Mouse (Mus musculus) neural tube, embryonic 11.5 days (tissue): ENCODE data around the gene 2310030G06Rik. TPM values are rescaled to one million over a fixed set of nuclear protein-coding genes. Genes with fewer than 3 reads are reported as not detected.
A peak's percentile ranks its signal among the peaks of the same experiment; 100 is the strongest.

ENCODE experiments used
- ATAC-seq: fragments of 200-750 bp; cut with Nextera tagmentation; 2 replicates; pipeline ENCODE4 v1.8.0; 2017; ENCODE audit warnings: moderate number of reproducible peaks, mild to moderate bottlenecking, moderate TSS enrichment, moderate library complexity; ENCODE audit not compliant: insufficient read depth, low FRiP score, low TSS enrichment
- DNase-seq: peaks from one replicate; pipeline ENCODE4 v3.0.0-alpha.2; 2015; ENCODE audit warnings: low spot score
- H3K27ac ChIP-seq: fragments of 300-500 bp; sonication (generic); 2 replicates; pipeline ENCODE4 v1.5.1; 2014; ENCODE audit warnings: low read depth, mild to moderate bottlenecking, low read length
- H3K27me3 ChIP-seq: fragments of 300-500 bp; sonication (generic); 2 replicates; pipeline ENCODE4 v1.6.1; 2014; ENCODE audit warnings: mild to moderate bottlenecking, low read length, mixed read lengths; ENCODE audit not compliant: control insufficient read depth, insufficient read depth
- H3K36me3 ChIP-seq: fragments of 300-500 bp; sonication (generic); 2 replicates; pipeline ENCODE4 v1.6.1; 2014; ENCODE audit warnings: mild to moderate bottlenecking, low read length, moderate library complexity, mixed read lengths; ENCODE audit not compliant: control insufficient read depth, insufficient read depth
- H3K4me1 ChIP-seq: fragments of 300-500 bp; sonication (generic); 2 replicates; pipeline ENCODE4 v1.6.1; 2014; ENCODE audit warnings: low read length, mixed read lengths; ENCODE audit not compliant: control insufficient read depth, insufficient read depth
- H3K4me2 ChIP-seq: fragments of 300-500 bp; sonication (generic); 2 replicates; pipeline ENCODE4 v1.6.1; 2014; ENCODE audit warnings: low read depth, mild to moderate bottlenecking, moderate library complexity
- H3K4me3 ChIP-seq: fragments of 300-500 bp; sonication (generic); 2 replicates; pipeline ENCODE4 v1.5.1; 2014; ENCODE audit warnings: low read depth, low read length
- H3K9ac ChIP-seq: fragments of 300-500 bp; sonication (generic); 2 replicates; pipeline ENCODE4 v1.6.1; 2014; ENCODE audit warnings: mild to moderate bottlenecking, low read length
- H3K9me3 ChIP-seq: fragments of 300-500 bp; sonication (generic); 2 replicates; pipeline ENCODE4 v1.6.1; 2016; ENCODE audit warnings: low read length; ENCODE audit not compliant: control insufficient read depth
- WGBS: fragments of 180-500 bp; shearing (Covaris S2); extraction: QIAGEN DNeasy Blood & Tissue Kit; methylation state at CpG from one replicate; pipeline ENCODE4 v1.1.7; 2014; 5-methylcytosine and 5-hydroxymethylcytosine counted together
- polyA plus RNA-seq: library from polyadenylated mRNA; unstranded; fragments of >200 nt; fragmentation: Nextera tagmentation; extraction: Ambion mirVana; gene quantifications from 2 replicates; pipeline ENCODE4 v1.2.1, GENCODE M21; 2014

Gene 2310030G06Rik
- polyA plus RNA-seq, 1 experiment from 2014 or later: 1.1 TPM

GRCm38 (mm10) chr9:50698418-50699409, 47.6 kb downstream of the 2310030G06Rik start:
- H3K4me2 ChIP-seq: peak overlapping the region; percentile 100
- 0 out of 2 replicates have a peak, but pooled peaks cover 5% of the 10 kb centered on the region for H3K27me3 ChIP-seq
- peak overlapping the region; percentile 67 for H3K9ac ChIP-seq
- H3K4me1 ChIP-seq: peaks cover 21% of the 10 kb centered on the region
- H3K9me3 ChIP-seq: no peaks in the 10 kb centered on the region
- WGBS: under 1% methylated on average over 62 of the region's 70 CpGs
- ATAC-seq (peak; percentile 68), DNase-seq (peak; percentile 52)
- 0 out of 2 replicates have a peak overlapping the region, but pooled peaks have one; percentile 46 for H3K27ac ChIP-seq
- no peaks in the 10 kb centered on the region for H3K36me3 ChIP-seq
- H3K4me3 ChIP-seq: peak overlapping the region; percentile 56

DNA sequence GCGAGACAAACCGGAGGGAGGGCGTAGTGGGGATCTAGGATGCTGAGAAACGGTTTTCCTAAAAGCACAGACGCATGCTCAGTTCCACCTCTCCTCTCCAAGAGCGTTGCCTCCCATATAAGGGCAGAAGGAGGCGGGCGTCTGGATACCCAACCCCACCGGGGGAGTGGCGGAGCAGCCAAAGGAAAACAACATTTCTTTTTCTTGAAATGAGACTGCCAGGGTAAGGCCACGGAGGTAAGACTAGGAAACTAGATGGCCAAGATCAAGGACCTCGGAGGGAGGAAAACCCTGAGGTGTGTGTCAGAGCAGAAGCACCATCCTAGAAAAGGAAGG, 48.7 kb downstream of the 2310030G06Rik start:
- DNase-seq: peak; percentile 70
- Histone ChIP-seq H3K4me1 (peaks cover 31% of the 10 kb centered on the region), H3K4me2 (peak overlapping the region; percentile 100), H3K4me3 (peak overlapping the region; percentile 56), H3K9ac (peak overlapping the region; percentile 50), H3K9me3 (no peaks in the 10 kb centered on the region), H3K27ac (peak overlapping the region; percentile 29; the same call in 1 of the 2 replicates), H3K27me3 (0 out of 2 replicates have a peak, but pooled peaks cover 5% of the 10 kb centered on the region), H3K36me3 (no peaks in the 10 kb centered on the region)
- ATAC-seq: no peak
- WGBS: 2% methylated on average over 12 of the region's 12 CpGs

DNA sequence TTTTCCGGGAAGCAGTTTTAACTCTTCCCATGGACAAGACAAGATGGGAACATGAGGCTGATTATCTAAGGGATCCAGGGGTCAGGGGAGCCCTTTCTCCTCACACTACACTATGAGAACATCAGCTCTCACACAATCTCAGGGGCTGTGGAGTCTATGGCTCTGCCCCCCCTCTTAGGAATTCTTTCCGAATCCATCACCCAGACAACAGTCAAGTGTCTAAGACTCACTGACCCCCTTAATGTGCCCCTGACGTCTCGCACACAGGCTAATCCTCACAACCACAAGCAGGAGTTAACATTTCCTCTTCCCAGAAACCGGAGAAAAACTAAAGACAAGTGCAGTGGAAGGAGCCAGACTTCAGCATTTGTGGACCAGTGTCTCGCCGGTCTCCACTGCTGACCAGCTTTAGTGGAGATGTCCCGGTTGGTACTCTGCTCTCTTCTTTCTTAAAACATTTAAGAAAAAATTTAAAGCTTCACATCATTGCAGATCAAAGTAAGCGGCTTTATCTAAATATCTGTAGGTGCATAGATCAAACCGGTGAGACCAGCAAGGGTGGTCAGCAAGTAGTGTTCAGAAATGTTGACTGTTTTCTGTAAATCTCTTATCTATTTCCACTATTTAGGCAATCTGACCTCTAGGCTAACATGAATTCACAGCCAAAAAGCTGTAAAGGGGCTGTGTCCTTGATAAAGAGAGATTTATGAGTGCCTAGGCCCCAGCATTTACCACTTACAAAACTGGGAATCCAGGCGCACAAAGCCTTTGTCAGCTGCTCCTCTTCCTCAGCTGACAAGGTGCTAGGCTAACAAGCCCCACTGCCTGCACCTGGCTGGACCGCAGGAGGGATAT, 49.3 kb downstream of the 2310030G06Rik start:
- no peaks in the 10 kb centered on the region for H3K9me3 ChIP-seq
- 0 out of 2 replicates have a peak, but pooled peaks cover 5% of the 10 kb centered on the region for H3K27me3 ChIP-seq
- H3K9ac ChIP-seq: peak overlapping the region; percentile 50
- WGBS: 48% methylated on average over 12 of the region's 12 CpGs
- H3K27ac ChIP-seq: peak overlapping the region; percentile 29; the same call in 1 of the 2 replicates
- peaks cover 31% of the 10 kb centered on the region for H3K4me1 ChIP-seq
- peak; percentile 41 for DNase-seq
- peak overlapping the region; percentile 56 for H3K4me3 ChIP-seq
- H3K4me2 ChIP-seq: peak overlapping the region; percentile 100
- H3K36me3 ChIP-seq: no peaks in the 10 kb centered on the region
- no peak for ATAC-seq

GRCm38 (mm10) chr9:50695153-50695552, 51.2 kb downstream of the 2310030G06Rik start:
- 85% methylated on average over 6 of the region's 6 CpGs for WGBS
- ATAC-seq: no peak
- H3K27me3 ChIP-seq: no peaks in the 10 kb centered on the region

GRCm38 (mm10) chr9:50693631-50694030, 52.7 kb downstream of the 2310030G06Rik start:
- Histone ChIP-seq H3K27me3 (no peaks in the 10 kb centered on the region), H3K9me3 (no peaks in the 10 kb centered on the region), H3K9ac (no peak overlapping the region), H3K36me3 (no peaks in the 10 kb centered on the region), H3K27ac (peak overlapping the region; percentile 14; the same call in 1 of the 2 replicates), H3K4me1 (peaks cover 31% of the 10 kb centered on the region), H3K4me2 (no peak overlapping the region), H3K4me3 (no peak overlapping the region)
- WGBS: 22% methylated on average over 10 of the region's 10 CpGs
- DNase-seq (peak; percentile 58), ATAC-seq (no peak)

More at GRCm38 (mm10) chr9:50695153-50695552, 51.2 kb downstream of the 2310030G06Rik start:
- H3K4me1 ChIP-seq: peaks cover 31% of the 10 kb centered on the region
- H3K4me2 ChIP-seq: no peak overlapping the region
- no peak overlapping the region for H3K27ac ChIP-seq
- H3K9me3 ChIP-seq: no peaks in the 10 kb centered on the region
- H3K9ac ChIP-seq: no peak overlapping the region
- no peak for DNase-seq
- H3K36me3 ChIP-seq: no peaks in the 10 kb centered on the region
- no peak overlapping the region for H3K4me3 ChIP-seq

GRCm38 (mm10) chr9:50692626-50693580, 53.4 kb downstream of the 2310030G06Rik start:
- no peak overlapping the region for H3K4me3 ChIP-seq
- H3K4me1 ChIP-seq: peaks cover 26% of the 10 kb centered on the region
- H3K4me2 ChIP-seq: peak overlapping the region; percentile 1; the same call in 1 of the 2 replicates
- H3K36me3 ChIP-seq: no peaks in the 10 kb centered on the region
- peak overlapping the region; percentile 18; the same call in 1 of the 2 replicates for H3K9ac ChIP-seq
- no peaks in the 10 kb centered on the region for H3K9me3 ChIP-seq
- DNase-seq (peak; percentile 53), ATAC-seq (peak; percentile 78)
- WGBS: 19% methylated on average over 13 of the region's 13 CpGs
- H3K27ac ChIP-seq: peak overlapping the region; percentile 53
- no peaks in the 10 kb centered on the region for H3K27me3 ChIP-seq
